Mouse (Mus musculus): ENCODE data around the gene Stk38l. TPM values are rescaled to one million over a fixed set of nuclear protein-coding genes. Genes with fewer than 3 reads are reported as not detected.
A peak's percentile ranks its signal among the peaks of the same experiment; 100 is the strongest.

The Stk38l gene
- polyA plus RNA-seq, 1 experiment from 2014 or later: 24.6 TPM

GRCm38 (mm10) chr6:146795924-146796545 is 71.2 kb downstream of the Stk38l start, which contains the start of gene Arntl2:
Arntl2 (plus strand) TSS chr6:146796055.
- peak; percentile 86 for DNase-seq (ENCODE audit: low spot score)
- under 1% methylated on average over 36 of the region's 36 CpGs for WGBS

GRCm38 (mm10) chr6:146797446-146797845 is 72.7 kb downstream of the Stk38l start:
- Histone ChIP-seq H3K27ac (no peak overlapping the region), H3K36me3 (no peaks in the 10 kb centered on the region), H3K9me3 (replicated peaks) (no peaks in the 10 kb centered on the region), H3K4me1 (peaks cover 22% of the 10 kb centered on the region), H3K27me3 (ENCODE audit: low read depth, poor library complexity, severe bottlenecking) (peaks cover 23% of the 10 kb centered on the region), H3K4me3 (no peak overlapping the region)
- no peak for DNase-seq (ENCODE audit: low spot score)
- WGBS: 52% methylated on average over 5 of the region's 5 CpGs

More at GRCm38 (mm10) chr6:146795924-146796545, 71.2 kb downstream of the Stk38l start, which contains the start of gene Arntl2:
- Histone ChIP-seq H3K27me3 (ENCODE audit: low read depth, poor library complexity, severe bottlenecking) (peaks cover 23% of the 10 kb centered on the region), H3K36me3 (no peaks in the 10 kb centered on the region), H3K4me1 (peaks cover 22% of the 10 kb centered on the region), H3K27ac (peak within 1 kb of the TSS; percentile 84), H3K4me3 (peak within 1 kb of the TSS; percentile 63), H3K9me3 (replicated peaks) (no peaks in the 10 kb centered on the region)

- H3K9me3 ChIP-seq (replicated peaks): no peaks in the 10 kb centered on the region
- H3K27me3 ChIP-seq (ENCODE audit: low read depth, poor library complexity, severe bottlenecking): no peaks in the 10 kb centered on the region
- H3K36me3 ChIP-seq: 0 out of 2 replicates have a peak, but pooled peaks cover 5% of the 10 kb centered on the region
- WGBS: 87% methylated on average over 6 of the region's 6 CpGs
- DNase-seq (ENCODE audit: low spot score): no peak
- H3K27ac ChIP-seq: no peak overlapping the region
- H3K4me1 ChIP-seq: 0 out of 2 replicates have a peak, but pooled peaks cover 4% of the 10 kb centered on the region
- no peak overlapping the region for H3K4me3 ChIP-seq
Measured at GRCm38 (mm10) chr6:146809991-146810390, 85.2 kb downstream of the Stk38l start.

- no peaks in the 10 kb centered on the region for H3K9me3 ChIP-seq (replicated peaks)
- 0 out of 2 replicates have a peak, but pooled peaks cover 3% of the 10 kb centered on the region for H3K36me3 ChIP-seq
- H3K27me3 ChIP-seq (ENCODE audit: low read depth, poor library complexity, severe bottlenecking): no peaks in the 10 kb centered on the region
- no peak overlapping the region for H3K27ac ChIP-seq
- 88% methylated on average over 5 of the region's 5 CpGs for WGBS
- no peak overlapping the region for H3K4me3 ChIP-seq
- DNase-seq (ENCODE audit: low spot score): no peak
- H3K4me1 ChIP-seq: no peaks in the 10 kb centered on the region
Measured at GRCm38 (mm10) chr6:146813007-146813406, 88.2 kb downstream of the Stk38l start.

GRCm38 (mm10) chr6:146820177-146820965 is 95.6 kb downstream of the Stk38l start:
- no peak for DNase-seq (ENCODE audit: low spot score)

GRCm38 (mm10) chr6:146821958-146822357 is 97.2 kb downstream of the Stk38l start:
- H3K4me1 ChIP-seq: no peaks in the 10 kb centered on the region
- no peak overlapping the region for H3K4me3 ChIP-seq
- no peaks in the 10 kb centered on the region for H3K27me3 ChIP-seq (ENCODE audit: low read depth, poor library complexity, severe bottlenecking)
- H3K9me3 ChIP-seq (replicated peaks): no peaks in the 10 kb centered on the region
- WGBS: 92% methylated on average over 13 of the region's 13 CpGs
- no peak overlapping the region for H3K27ac ChIP-seq
- no peaks in the 10 kb centered on the region for H3K36me3 ChIP-seq
- no peak for DNase-seq (ENCODE audit: low spot score)

More at GRCm38 (mm10) chr6:146820177-146820965, 95.6 kb downstream of the Stk38l start:
- Histone ChIP-seq H3K27me3 (ENCODE audit: low read depth, poor library complexity, severe bottlenecking) (no peaks in the 10 kb centered on the region), H3K4me1 (no peaks in the 10 kb centered on the region), H3K9me3 (replicated peaks) (no peaks in the 10 kb centered on the region), H3K4me3 (no peak overlapping the region), H3K27ac (no peak overlapping the region), H3K36me3 (no peaks in the 10 kb centered on the region)
- 89% methylated on average over 29 of the region's 29 CpGs for WGBS

GRCm38 (mm10) chr6:146824727-146825486 is 100.1 kb downstream of the Stk38l start:
- Histone ChIP-seq H3K9me3 (replicated peaks) (no peaks in the 10 kb centered on the region), H3K36me3 (no peaks in the 10 kb centered on the region), H3K4me3 (no peak overlapping the region), H3K4me1 (no peaks in the 10 kb centered on the region), H3K27ac (no peak overlapping the region), H3K27me3 (ENCODE audit: low read depth, poor library complexity, severe bottlenecking) (no peaks in the 10 kb centered on the region)
- WGBS: 45% methylated on average over 16 of the region's 16 CpGs
- DNase-seq (ENCODE audit: low spot score): peak; percentile 81

GRCm38 (mm10) chr6:146825487-146825773 is 100.6 kb downstream of the Stk38l start:
- no peaks in the 10 kb centered on the region for H3K27me3 ChIP-seq (ENCODE audit: low read depth, poor library complexity, severe bottlenecking)
- H3K4me1 ChIP-seq: no peaks in the 10 kb centered on the region
- H3K36me3 ChIP-seq: no peaks in the 10 kb centered on the region
- no peaks in the 10 kb centered on the region for H3K9me3 ChIP-seq (replicated peaks)
- H3K27ac ChIP-seq: no peak overlapping the region
- no peak overlapping the region for H3K4me3 ChIP-seq
- 61% methylated on average over 1 of the region's 1 CpGs for WGBS
- DNase-seq (ENCODE audit: low spot score): no peak

Other genes with a start within 250 kb of the Stk38l start
- 3.7 and 3.8 TPM in 2 replicates for gene Itpr2, start 222.8 kb upstream of the Stk38l start, polyA plus RNA-seq (2016; fragmentation: Nextera tagmentation; extraction: Ambion mirVana)
- gene Fgfr1op2, start 147.8 kb upstream of the Stk38l start, polyA plus RNA-seq (2016; fragmentation: Nextera tagmentation; extraction: Ambion mirVana): 84.2 and 87.8 TPM in 2 replicates
- 80.1 and 101 TPM in 2 replicates for gene Ints13, start 147.2 kb upstream of the Stk38l start, polyA plus RNA-seq (2016; fragmentation: Nextera tagmentation; extraction: Ambion mirVana)
- 130 and 139 TPM in 2 replicates for gene Med21, start 82.4 kb upstream of the Stk38l start, polyA plus RNA-seq (2016; fragmentation: Nextera tagmentation; extraction: Ambion mirVana)
- gene Tm7sf3, start 82.2 kb upstream of the Stk38l start, polyA plus RNA-seq (2016; fragmentation: Nextera tagmentation; extraction: Ambion mirVana): 23.5 and 25.8 TPM in 2 replicates
- 1.8 and 4.6 TPM in 2 replicates for gene Arntl2, start 71.1 kb downstream of the Stk38l start, polyA plus RNA-seq (2016; fragmentation: Nextera tagmentation; extraction: Ambion mirVana)
- gene Smco2, start 125.1 kb downstream of the Stk38l start, polyA plus RNA-seq (2016; fragmentation: Nextera tagmentation; extraction: Ambion mirVana): not detected in 2 replicates
- 31.9 and 37.0 TPM in 2 replicates for gene Ppfibp1, start 163.5 kb downstream of the Stk38l start, polyA plus RNA-seq (2016; fragmentation: Nextera tagmentation; extraction: Ambion mirVana)
- 0.14 and 0.23 TPM in 2 replicates for gene 1700034J05Rik, start 229.4 kb downstream of the Stk38l start, polyA plus RNA-seq (2016; fragmentation: Nextera tagmentation; extraction: Ambion mirVana)

Measured in limb, embryonic 10.5 days (tissue).